Mouse (Mus musculus): ENCODE results near the gene Gtpbp1. TPM values are rescaled to one million over a fixed set of nuclear protein-coding genes. Genes with fewer than 3 reads are reported as not detected.
"Not testable (repeated sequence)": the region's sequence is repeated elsewhere in the genome, so short reads cannot be mapped to it uniquely, and the experiment has no call there.

Gtpbp1 gene
- total RNA-seq (2022), result 10 to 100 TPM; 48.5 to 60.5 (median 55.9) TPM

DNA sequence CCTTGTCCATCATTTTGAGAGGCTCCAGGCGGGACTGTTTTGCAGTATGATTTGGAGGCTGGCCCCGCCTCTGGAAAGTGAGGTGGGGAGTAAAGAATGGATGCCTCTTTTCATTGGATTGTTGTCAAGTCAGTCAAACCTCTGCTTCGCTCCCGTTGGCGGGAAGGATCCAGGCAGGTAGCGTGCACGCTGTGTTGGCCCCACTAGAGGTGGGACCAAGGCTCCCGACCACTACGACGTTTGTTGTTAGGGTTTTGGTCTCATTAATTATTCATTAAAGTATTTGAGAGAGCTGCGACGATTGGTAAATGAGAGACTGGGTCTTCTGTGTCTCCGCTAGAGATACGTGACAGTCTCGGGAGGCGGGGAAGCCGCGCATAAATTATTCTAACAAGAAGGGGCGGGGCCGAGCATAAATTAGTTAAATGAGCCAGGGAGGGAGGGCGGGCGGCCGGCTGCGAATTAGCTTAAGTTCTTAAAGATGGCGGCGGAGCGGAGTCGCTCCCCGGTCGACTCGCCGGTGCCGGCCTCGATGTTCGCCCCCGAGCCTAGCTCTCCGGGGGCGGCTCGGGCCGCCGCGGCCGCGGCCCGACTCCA lies at the start of gene Gtpbp1:
TSS of gene Gtpbp1 (plus strand) at position 420 of the 597 bp plus-strand sequence.
- DNase-seq (ENCODE audit: low spot score in 2 of 2), result peak; percentile 91 to 99

DNA sequence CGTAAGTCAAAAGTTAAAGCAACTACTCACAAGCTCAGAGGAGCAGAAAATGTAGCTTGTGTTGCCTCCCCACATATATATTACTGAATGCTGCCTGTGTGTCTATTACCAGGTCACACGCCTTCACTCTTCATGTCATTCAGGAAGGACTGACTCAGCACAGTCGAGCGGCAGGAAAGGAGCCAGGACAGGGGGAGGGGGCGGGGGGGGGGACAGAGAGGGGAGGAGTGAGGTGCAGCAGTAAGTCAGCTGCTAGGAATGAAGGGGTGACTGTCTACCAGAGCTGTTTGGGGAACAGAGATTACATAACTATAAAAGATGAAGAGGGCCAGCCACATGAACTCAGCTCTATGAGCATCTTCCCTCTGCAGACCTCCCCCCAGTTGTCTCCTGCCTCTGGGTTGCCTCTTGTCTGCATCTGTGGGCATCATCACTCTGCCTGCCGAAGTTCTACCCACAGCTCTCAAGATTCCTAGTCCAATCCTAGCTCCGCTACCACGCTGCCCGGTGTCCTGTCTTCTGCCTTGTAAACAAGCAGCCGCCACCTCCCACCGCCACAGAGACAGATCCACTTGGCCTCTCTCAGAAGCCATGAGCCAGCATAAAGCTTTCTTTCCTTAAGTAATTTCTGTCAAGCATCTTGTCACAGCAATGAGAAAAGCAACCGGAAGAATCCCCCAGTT lies 49.4 kb upstream of the Gtpbp1 start:
- DNase-seq (ENCODE audit: low spot score in 2 of 2), result peak in 1 of 2 experiments; percentile 47

- no peak for DNase-seq (ENCODE audit: low spot score in 2 of 2)
Measured at GRCm38 (mm10) chr15:79645483-79645882, 45.2 kb upstream of the Gtpbp1 start.

DNA sequence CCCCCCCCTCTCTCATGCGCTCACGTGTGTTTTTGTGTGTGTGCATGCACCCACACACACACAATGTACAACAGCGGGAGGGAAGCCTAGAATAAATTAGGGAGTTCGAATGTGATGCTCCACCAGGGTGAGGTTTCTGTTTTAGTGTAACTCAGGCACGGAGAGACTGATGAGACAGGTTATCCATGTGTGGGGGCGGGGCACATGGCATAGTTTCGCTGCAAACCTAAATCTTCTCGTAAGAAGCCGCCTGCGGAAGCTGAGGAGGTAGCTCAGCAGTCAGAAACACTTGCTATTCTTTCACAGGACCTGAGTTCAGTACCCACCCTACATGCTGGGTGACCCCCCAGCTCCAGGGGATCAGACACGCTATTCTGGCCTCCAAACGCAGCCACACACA lies 42.5 kb upstream of the Gtpbp1 start:
- DNase-seq (ENCODE audit: low spot score in 2 of 2), result no peak

GRCm38 (mm10) chr15:79650569-79650968 lies 40.1 kb upstream of the Gtpbp1 start:
- no peak for DNase-seq (ENCODE audit: low spot score in 2 of 2)

GRCm38 (mm10) chr15:79651481-79651880 lies 39.2 kb upstream of the Gtpbp1 start:
- no peak for DNase-seq (ENCODE audit: low spot score in 2 of 2)

DNA sequence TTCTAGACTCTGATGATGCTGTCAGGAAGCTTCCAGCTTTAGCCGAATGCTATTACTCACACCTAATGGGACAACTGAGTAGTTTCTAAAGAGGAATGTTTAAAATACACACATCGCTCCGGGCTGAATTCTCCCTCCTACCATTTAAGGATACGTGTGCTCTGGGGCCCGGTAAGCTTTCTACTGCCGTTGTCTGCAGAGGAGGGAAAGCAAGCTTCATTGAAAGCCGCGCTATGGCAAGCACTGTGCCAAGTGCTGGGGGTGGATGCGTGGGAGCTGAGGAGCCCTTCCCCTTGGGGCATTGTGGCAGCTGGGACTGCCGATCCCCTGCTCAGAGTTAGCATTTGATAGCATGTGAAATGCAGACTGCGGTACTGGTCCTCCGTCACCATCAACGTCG lies 34.2 kb upstream of the Gtpbp1 start:
- DNase-seq (ENCODE audit: low spot score in 2 of 2), result peak in 1 of 2 experiments; percentile 46

DNA sequence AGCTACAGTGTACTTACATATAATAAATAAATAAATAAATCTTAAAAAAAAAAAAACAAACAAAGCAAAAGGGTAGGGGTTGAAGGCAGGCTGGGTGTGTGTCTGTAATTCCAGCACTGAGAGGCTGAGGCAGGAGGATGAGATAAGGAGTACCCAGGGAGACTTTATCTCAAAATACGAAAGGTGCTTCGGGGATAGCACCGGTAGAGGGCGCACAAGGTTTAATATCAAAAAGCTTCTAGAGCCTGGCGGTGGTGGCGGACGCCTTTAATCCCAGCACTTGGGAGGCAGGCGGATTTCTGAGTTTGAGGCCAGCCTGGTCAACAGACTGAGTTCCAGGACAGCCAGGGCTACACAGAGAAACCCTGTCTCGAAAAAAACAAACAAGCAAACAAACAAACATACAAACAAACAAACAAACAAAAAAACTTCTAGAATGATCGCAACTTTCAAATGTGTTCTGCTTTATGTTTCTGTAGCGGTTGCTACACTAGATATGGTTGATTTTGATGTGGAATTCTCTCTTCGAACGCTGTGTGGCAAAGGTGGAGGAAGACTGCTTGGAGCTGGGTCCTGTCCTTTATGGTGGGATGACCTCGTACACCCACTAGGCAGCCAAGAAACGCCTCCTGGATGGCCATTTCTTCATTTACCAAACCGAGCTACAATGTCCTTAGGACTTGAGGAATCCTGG lies 32.7 kb upstream of the Gtpbp1 start:
- peak; percentile 71 to 75 for DNase-seq (ENCODE audit: low spot score in 2 of 2)

DNA sequence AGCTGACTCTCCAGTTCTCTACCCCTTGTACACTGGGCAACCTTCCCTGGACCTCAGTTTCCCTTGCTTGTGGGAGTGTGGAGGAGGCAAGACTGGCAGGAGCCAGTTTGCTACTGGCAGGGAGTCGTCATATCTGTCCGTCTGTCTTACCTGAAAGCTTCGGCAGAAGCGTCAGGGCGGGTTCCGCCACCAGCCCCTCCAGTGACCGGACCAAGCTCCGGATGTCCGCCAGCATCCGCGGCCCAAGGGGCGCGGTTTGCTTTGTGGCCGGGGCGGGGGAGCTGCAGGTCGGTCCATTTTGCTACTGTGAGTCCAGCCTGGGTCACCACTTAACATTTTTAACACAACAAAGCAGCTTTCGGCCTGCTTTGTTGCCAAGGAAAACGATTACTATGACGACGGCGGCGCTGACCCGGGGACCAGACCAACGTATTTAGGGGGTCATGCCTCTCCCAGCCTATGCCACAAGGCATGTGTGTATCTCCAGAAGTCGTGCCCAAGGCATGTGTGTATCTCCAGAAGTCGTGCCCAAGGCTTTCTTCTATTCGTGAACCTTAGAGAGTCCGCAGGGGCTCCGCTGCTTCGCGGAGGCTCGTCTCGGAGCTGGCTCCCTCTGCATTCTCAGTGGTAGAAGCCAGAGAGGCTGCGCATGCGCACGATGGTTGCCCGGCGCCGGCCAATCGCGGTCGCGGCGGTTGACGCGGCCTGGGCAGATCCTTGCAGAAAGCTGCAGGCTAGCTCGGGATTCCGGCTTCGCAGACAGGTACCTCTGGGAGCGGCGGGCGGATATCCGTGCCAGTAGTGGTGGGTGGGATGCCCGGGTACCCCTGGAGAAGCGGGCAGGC lies 31.9 kb upstream of the Gtpbp1 start, which contains the start of the genes Fam227a and Cby1:
TSS of gene Fam227a (minus strand) at position 426 of the 845 bp plus-strand sequence.
TSS of gene Cby1 (plus strand) at position 669 of the 845 bp plus-strand sequence.
- DNase-seq (ENCODE audit: low spot score in 2 of 2), result peak; percentile 89 to 97

DNA sequence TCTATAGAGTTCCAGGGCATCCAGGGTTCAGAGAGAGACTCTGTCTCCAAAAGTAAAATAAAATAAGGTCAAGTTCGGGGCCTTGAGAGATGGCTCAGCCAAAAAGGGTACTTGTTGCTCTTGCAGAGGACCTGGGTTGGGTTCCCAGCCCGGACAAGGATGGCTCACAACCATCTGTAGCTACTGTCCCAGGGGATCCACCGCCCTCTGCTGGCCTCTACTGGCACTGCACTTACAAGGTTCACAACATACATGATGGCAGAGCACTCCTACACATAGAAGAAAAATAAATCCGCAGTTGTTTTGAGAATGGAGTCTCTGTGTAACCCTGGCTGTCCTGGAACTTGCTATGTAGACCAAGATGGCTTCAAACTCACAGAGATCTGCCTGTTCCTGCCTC lies 28.8 kb upstream of the Gtpbp1 start:
- no peak for DNase-seq (ENCODE audit: low spot score in 2 of 2)

GRCm38 (mm10) chr15:79664666-79665065 lies 26.0 kb upstream of the Gtpbp1 start:
- DNase-seq (ENCODE audit: low spot score in 2 of 2), result peak in 1 of 2 experiments; percentile 43

- DNase-seq (ENCODE audit: low spot score in 2 of 2), result no peak
Measured at GRCm38 (mm10) chr15:79669195-79669594, 21.4 kb upstream of the Gtpbp1 start.

DNA sequence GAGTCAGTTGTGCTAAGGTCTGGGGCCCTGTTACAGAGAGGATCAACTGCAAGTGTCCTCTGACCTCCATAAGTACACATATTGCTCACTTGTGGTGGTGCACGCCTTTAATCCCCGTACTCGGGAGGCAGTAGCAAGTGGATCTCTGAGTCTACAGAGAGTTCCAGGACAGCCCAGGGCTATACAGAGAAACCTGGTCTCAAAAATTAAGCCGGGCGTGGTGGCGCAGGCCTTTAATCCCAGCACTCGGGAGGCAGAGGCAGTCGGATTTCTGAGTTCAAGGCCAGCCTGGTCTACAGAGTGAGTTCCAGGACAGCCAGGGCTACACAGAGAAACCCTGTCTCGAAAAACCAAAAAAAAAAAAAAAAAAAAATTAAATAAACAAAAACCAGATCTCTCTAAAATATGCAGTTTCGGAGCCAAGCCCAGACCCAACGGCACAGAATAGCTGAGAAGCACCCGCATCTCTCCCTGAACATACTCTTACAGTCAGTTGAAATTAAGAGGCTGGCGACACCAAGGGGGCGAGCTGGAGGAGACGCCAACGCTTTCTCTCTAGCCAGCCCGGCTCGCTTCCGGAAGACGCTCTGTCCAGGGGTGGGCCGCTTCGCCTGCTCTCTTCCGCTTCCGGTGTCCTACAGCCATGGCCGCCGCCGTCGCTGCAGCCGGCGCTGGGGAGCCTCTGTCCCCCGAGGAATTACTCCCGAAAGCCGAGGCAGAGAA lies 20.2 kb upstream of the Gtpbp1 start, which contains the start of gene Tomm22:
TSS of gene Tomm22 (plus strand) at position 613 of the 723 bp plus-strand sequence.
- peak in 1 of 2 experiments; percentile 85 for DNase-seq (ENCODE audit: low spot score in 2 of 2)

DNA sequence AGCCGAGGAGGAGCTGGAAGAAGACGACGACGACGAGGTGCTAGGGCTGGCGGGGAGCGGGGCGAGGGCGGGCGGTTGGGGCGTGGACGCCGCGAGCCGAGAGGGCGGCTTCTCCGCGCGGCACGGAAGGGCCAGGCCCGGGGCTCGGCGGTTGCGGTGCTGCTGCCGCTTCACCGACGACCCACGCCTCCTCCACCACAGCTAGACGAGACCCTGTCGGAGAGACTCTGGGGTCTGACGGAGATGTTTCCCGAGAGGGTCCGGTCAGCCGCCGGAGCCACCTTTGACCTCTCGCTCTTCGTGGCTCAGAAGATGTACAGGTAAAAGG lies 19.7 kb upstream of the Gtpbp1 start:
- DNase-seq (ENCODE audit: low spot score in 2 of 2), result no peak

GRCm38 (mm10) chr15:79671828-79672348 lies 18.8 kb upstream of the Gtpbp1 start:
- DNase-seq (ENCODE audit: low spot score in 2 of 2), result not testable (repeated sequence)

DNA sequence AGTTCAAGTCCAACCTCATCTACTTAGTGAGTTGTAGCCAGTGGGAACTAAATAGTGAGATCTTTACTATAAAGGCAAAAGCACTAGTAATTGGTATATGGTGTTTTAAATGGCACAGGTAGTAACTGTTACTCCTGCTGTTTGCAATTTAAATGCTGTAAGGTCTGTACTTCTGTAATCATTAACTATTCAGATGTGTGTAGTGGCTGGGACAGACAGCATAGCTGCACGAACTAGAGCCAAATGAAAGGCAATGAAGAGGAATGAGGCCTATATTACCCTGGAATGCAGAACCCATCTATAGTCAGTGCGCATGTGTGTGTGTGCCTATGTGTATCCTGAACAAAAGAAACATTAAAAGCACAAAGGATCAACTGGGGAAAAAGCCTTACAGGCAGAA lies 12.7 kb upstream of the Gtpbp1 start:
- DNase-seq (ENCODE audit: low spot score in 2 of 2), result no peak

- no peak for DNase-seq (ENCODE audit: low spot score in 2 of 2)
Measured at GRCm38 (mm10) chr15:79681973-79682372, 8.7 kb upstream of the Gtpbp1 start.

GRCm38 (mm10) chr15:79683146-79683545 lies 7.5 kb upstream of the Gtpbp1 start:
- DNase-seq (ENCODE audit: low spot score in 2 of 2), result no peak

DNA sequence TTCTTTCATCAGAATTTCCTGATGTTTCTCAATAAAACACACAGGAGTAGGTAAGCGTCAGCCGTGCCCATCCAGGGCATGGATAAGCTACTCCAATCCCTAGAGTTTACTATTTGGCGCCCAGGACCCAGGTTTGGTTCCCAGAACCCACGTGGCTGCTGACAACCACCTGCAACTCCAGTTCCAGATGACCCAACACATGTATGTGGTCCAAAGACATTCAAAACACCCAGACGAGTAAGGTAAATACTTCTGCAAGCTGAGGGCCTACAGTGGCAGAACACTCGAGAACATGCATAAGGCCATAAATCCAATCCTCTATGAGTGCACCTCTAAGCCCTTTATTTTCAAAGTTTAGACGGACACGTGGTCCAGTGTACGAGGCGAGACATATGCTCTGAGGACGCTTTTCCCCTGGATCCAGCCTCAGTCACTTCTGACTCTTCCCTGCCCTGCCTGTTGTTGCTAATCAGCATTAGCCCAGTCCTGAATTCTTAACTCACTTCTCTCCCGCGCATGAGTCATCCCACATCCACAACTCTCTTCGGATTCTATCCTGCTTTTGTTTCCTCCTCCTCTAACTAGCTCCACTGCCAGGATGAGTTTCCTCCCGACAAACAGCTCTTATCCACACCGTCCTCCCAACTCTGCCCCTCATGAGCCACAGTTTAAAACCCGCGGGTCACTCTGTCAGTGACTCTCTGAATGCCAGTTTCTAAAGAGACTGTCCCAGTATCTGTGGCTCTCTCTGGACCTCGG lies 6.8 kb upstream of the Gtpbp1 start:
- DNase-seq (ENCODE audit: low spot score in 2 of 2), result no peak

DNA sequence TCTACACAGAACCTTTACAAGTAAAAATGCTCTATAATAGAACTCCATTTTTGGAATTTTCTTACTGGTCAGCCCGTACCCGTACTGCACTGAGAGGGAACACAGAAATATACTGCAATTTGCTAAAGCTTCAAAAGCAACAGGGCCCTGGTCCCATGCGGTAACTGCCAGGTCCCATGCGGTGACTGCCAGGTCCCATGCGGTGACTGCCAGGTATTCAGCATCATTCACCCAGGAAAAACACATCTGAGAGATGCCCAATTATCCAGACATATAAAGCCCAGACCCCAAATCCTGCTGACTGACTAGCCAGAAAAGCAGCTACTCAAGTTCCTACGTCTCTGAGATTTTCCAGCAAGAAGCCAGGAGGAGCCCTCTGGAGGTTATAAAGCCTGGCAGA lies 6.0 kb upstream of the Gtpbp1 start:
- no peak for DNase-seq (ENCODE audit: low spot score in 2 of 2)

All from left cerebral cortex, adult 8-10 months (tissue).